Comparison of ENCODE assay signal across 16 mouse cellular contexts in the genomic region with DNA sequence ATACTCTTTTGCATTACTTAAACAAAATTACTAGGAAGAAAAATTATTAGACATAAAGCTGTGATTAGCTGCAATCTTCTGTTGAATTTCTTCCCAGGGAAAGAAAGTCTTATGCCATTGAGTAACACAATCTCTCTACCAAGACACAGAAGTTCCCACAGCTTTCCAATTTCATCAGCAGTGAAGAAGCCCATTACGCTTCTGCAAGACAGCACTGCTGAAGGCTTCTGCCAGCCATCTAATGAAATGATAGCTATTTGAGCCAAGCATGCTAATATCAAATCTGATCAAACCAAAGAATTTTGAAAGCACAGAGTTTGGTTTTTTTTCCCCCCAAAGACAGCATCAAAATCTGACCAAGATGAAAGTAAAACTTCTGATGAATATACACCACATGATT.
"Had no signal": no experiment of that assay in that cellular context is flagged by ENCODE, and none has a peak within 500 bp of the region (broad histone marks: within the 10 kb centered on the region; RNA-seq: fewer than 3 reads in every experiment).

No protein-coding gene starts in this region.

- H3K4me3 ChIP-seq: left cerebral cortex, adult 2 months; limb, embryonic 12.5 days; liver, embryonic 13.5 days; lung, embryonic 15.5 days; megakaryocyte, embryonic 14.5 days; stomach, embryonic 15.5 days had no signal

- H3K36me3 ChIP-seq: limb, embryonic 12.5 days; liver, embryonic 13.5 days; lung, embryonic 15.5 days; stomach, embryonic 15.5 days had no signal

- ATAC-seq: liver, postnatal 0 days; midbrain, embryonic 16.5 days had no signal

- H3K4me2 ChIP-seq: limb, embryonic 12.5 days; liver, embryonic 13.5 days; lung, embryonic 15.5 days; stomach, embryonic 15.5 days had no signal

- H3K9ac ChIP-seq: limb, embryonic 12.5 days; liver, embryonic 13.5 days; liver, postnatal 0 days; lung, embryonic 15.5 days; stomach, embryonic 15.5 days had no signal

- H3K27me3 ChIP-seq: limb, embryonic 12.5 days; liver, embryonic 13.5 days; lung, embryonic 15.5 days; megakaryocyte, embryonic 14.5 days; stomach, embryonic 15.5 days had no signal

- H3K27ac ChIP-seq: left cerebral cortex, adult 2 months; limb, embryonic 12.5 days; liver, embryonic 13.5 days; lung, embryonic 15.5 days; macrophage; stomach, embryonic 15.5 days had no signal

- DNase-seq: kidney, adult 8-10 months; kidney, postnatal 25 days; liver; liver, embryonic 13.5 days; liver, postnatal 0 days; lung, postnatal 14 days; right cerebral cortex, postnatal 14 days; thymus, adult 2 months; thymus, postnatal 36 days had no signal

- H3K9me3 ChIP-seq: limb, embryonic 12.5 days; liver, embryonic 13.5 days; lung, embryonic 15.5 days; megakaryocyte, embryonic 14.5 days; stomach, embryonic 15.5 days had no signal

- H3K4me1 ChIP-seq: limb, embryonic 12.5 days; liver, embryonic 13.5 days; lung, embryonic 15.5 days; megakaryocyte, embryonic 14.5 days; stomach, embryonic 15.5 days had no signal
